Mouse (Mus musculus): ENCODE measurements around the gene B3gnt9. TPM values are rescaled to one million over a fixed set of nuclear protein-coding genes. Genes with fewer than 3 reads are reported as not detected.

Gene B3gnt9
- polyA plus RNA-seq, 1 experiment from 2014 or later: 3.6 TPM

DNA sequence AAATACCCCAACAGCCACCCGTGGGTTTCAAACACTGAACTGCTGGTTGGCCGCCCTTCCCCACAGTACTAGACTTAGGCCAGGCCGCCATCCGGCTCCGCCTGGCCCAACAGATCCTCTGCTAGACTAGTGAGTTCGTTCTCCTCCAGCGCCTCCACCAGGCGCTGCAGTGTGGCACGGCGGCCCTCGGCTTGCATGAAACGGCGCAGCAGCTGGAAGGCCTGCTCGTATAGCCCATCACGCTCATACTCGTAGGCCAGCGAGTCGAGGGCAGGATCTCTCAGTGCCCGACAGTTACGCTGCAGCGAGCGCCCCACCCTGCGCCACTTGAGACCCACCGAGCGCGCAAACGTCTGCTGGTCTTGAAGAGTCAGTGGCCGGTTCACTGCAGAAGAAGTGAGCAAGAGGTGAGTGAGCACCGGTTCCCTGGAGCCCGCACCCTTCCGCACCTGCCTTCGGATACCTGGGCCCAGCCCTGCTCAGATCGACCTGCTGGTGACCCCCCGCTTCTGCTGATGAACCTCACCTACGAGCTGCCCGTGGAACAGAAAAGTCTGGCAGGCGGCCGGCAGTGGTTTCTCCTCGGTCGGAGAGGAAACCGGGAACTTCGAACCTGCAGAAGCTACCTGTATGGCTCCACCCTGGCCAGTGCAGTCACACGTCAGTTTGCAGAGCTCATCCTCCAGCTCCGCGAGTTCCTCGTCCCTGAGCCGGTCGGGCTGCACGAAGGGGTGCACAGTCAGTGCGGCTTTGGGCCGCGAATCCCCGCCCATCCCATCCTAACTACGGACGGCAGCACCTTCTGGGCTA, 4.2 kb upstream of the B3gnt9 start:
- H3K9me3 ChIP-seq (ENCODE audit: control insufficient read depth, low read length): no peaks in the 10 kb centered on the region
- H3K4me1 ChIP-seq (ENCODE audit: control insufficient read depth, insufficient read depth, low read length): peaks cover 12% of the 10 kb centered on the region
- H3K27me3 ChIP-seq (ENCODE audit: control insufficient read depth, insufficient read depth, low read length): peaks cover 65% of the 10 kb centered on the region
- WGBS: 1% methylated on average over 55 of the region's 55 CpGs
- 0 out of 2 replicates have a peak overlapping the region, but pooled peaks have one; percentile 28 for H3K9ac ChIP-seq (ENCODE audit: low read length)
- H3K4me3 ChIP-seq (ENCODE audit: low read depth, low read length): peak overlapping the region; percentile 33
- H3K4me2 ChIP-seq (ENCODE audit: low read depth): peak overlapping the region; percentile 65
- ATAC-seq (ENCODE audit: insufficient read depth, low FRiP score, low TSS enrichment): peak; percentile 39
- H3K27ac ChIP-seq (ENCODE audit: low read depth, low read length): no peak overlapping the region
- peak; percentile 63 for DNase-seq (ENCODE audit: low spot score)
- no peaks in the 10 kb centered on the region for H3K36me3 ChIP-seq (ENCODE audit: control insufficient read depth, insufficient read depth, low read length)

DNA sequence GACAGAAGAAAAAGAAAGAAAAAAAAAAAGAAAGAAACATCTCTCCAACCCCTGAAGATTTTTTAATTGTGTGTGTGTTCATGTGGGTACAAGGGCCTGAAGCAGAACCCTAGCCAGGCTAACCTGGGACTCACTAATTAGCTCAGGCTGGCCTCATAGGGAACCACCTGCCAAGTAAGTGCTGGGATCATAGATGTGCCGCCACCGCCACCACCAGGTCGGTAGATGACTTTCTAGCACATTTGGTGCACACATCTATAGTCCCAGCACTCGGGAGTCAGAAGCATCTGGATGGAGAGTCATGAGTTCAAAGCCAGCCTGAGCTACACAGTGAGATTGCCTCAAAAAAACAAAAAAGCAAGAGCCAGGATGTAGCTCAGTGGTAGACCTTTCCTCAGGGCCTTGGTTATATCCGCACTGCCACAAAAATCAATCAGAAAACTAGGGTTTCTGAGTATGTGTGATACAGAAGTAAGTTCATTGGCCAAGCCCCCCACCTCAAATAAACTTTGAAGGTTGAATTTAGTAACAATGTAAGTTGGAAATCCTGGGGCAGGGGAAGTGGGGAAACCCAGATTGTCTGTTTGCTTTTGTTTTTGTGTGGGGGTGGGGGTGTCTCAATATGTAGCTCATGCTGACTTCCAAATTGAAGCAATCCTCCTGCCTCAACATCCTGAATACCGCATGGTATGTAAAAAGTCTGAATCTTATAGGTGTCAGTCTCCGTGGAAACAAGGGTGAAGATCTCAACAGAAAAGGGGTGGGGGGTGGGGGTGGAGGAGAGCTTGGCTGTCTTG, 2.6 kb upstream of the B3gnt9 start:
- Histone ChIP-seq H3K9me3 (ENCODE audit: control insufficient read depth, low read length) (no peaks in the 10 kb centered on the region), H3K36me3 (ENCODE audit: control insufficient read depth, insufficient read depth, low read length) (no peaks in the 10 kb centered on the region; the same call in 1 of the 2 replicates), H3K4me2 (ENCODE audit: low read depth) (no peak overlapping the region), H3K9ac (ENCODE audit: low read length) (no peak overlapping the region), H3K27me3 (ENCODE audit: control insufficient read depth, insufficient read depth, low read length) (peaks cover 53% of the 10 kb centered on the region), H3K27ac (ENCODE audit: low read depth, low read length) (no peak overlapping the region), H3K4me3 (ENCODE audit: low read depth, low read length) (no peak overlapping the region), H3K4me1 (ENCODE audit: control insufficient read depth, insufficient read depth, low read length) (peaks cover 12% of the 10 kb centered on the region)
- ATAC-seq (ENCODE audit: insufficient read depth, low FRiP score, low TSS enrichment) (no peak), DNase-seq (ENCODE audit: low spot score) (no peak)
- 63% methylated on average over 7 of the region's 7 CpGs for WGBS

DNA sequence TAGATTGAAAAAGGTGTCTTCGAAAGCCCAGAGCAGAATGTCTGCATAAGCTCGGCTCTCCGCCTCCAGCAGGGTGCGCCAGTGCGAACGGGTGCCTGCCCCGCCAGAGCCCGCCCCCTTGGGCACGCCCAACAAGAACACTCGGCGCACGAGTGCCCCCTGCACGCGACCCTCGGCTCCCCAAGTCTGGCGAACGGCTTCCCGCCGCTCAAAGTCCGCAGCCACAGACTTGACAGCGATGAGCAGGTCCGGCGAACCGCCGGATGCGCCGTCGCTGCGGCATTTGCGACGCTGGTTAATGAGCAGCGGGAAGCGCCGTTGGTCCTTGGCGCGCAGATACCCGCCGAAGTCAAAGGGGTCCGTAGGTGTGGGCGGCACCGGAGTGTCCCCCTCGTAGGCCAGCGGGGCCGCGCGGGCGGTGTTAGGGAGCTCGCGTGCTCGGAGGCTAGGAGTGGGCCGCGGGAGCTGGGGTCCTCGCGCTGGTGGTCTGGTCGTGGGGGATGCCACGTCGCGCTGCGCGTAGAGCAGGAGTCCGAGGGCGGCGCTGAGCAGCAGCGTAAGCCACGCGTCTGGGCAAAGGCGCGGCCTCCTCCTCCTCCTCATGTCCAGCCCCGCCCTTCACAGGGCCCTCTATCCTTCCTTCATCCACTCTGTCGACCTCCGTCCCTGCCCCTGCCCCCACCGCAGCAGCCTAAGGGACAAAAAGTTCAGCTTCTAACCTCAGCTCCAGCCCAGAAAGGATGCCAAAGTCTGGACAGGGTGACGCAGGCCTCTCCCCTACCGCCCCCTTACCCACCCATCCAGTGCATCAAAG, 594 bp downstream of the B3gnt9 start:
- WGBS: under 1% methylated on average over 73 of the region's 74 CpGs
- peaks cover 7% of the 10 kb centered on the region for H3K36me3 ChIP-seq (ENCODE audit: control insufficient read depth, insufficient read depth, low read length)
- no peaks in the 10 kb centered on the region for H3K9me3 ChIP-seq (ENCODE audit: control insufficient read depth, low read length)
- peaks cover 35% of the 10 kb centered on the region for H3K27me3 ChIP-seq (ENCODE audit: control insufficient read depth, insufficient read depth, low read length)
- H3K27ac ChIP-seq (ENCODE audit: low read depth, low read length): no peak overlapping the region
- peak; percentile 91 for DNase-seq (ENCODE audit: low spot score)
- peak overlapping the region; percentile 54 for H3K4me3 ChIP-seq (ENCODE audit: low read depth, low read length)
- peak overlapping the region; percentile 74 for H3K9ac ChIP-seq (ENCODE audit: low read length)
- peak; percentile 79 for ATAC-seq (ENCODE audit: insufficient read depth, low FRiP score, low TSS enrichment)
- peaks cover 10% of the 10 kb centered on the region for H3K4me1 ChIP-seq (ENCODE audit: control insufficient read depth, insufficient read depth, low read length)
- peak overlapping the region; percentile 99 for H3K4me2 ChIP-seq (ENCODE audit: low read depth)

DNA sequence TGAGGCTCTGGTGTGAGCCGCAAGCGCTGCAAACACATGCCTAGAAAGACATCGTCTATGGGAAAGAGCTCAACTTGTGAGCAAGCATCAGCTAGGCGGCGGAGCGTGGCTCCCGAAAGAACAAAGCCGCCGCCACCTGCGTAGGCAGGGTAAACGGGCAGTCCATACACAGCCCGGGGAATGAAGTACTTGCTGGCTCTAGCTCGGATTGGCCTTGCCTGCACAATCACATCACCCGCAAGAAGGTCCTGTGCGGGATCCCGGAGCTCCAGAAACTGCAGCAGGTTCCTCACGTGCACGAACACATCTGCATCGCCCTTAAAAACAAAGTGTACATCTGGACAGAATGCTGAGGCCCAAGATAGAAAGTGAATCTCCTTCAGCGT, 1.2 kb downstream of the B3gnt9 start:
- 28% methylated on average over 20 of the region's 20 CpGs for WGBS

DNA sequence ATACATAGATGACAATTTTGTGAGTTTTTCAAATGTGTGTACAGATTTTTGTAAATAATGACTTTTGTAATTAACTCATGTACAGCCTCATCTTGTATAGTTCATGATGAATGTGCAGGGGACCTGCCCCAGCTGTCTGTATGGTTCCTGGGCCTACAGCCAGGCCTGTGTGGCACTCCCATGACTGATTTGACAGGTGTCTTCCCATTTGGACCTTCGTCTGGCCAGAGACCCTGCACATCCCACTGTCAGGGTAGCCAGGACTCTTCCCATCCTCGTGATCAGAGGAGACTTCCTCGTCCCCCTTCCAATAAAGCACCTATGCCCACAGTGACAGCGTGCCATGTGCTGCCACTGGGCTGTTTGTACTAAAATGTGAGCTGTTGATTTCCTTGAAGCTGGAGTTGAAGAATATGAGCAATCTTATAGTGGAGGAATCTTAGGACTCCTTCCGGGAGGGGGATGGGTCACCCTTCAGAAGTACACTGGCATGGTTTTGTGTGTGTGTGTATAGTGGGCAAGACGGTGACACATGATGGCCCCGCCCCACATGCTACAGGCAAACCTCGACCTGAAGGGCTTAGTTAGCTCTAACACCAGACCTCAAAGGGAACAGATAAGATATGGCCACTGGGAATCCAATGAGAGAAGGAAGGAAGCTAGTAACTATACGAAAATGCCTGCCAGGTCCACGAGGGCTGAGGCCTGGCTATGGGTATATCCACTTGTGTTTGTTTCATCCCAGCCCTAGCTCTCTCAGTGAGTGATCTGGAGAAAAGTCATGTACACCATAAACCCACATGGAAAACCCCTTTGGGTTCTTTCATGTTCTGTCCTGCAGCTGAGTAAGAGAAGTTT, 2.0 kb downstream of the B3gnt9 start:
- Histone ChIP-seq H3K27ac (ENCODE audit: low read depth, low read length) (no peak overlapping the region), H3K9me3 (ENCODE audit: control insufficient read depth, low read length) (no peaks in the 10 kb centered on the region), H3K4me1 (ENCODE audit: control insufficient read depth, insufficient read depth, low read length) (peaks cover 4% of the 10 kb centered on the region; the same call in 1 of the 2 replicates), H3K36me3 (ENCODE audit: control insufficient read depth, insufficient read depth, low read length) (peaks cover 10% of the 10 kb centered on the region), H3K27me3 (ENCODE audit: control insufficient read depth, insufficient read depth, low read length) (peaks cover 20% of the 10 kb centered on the region), H3K4me2 (ENCODE audit: low read depth) (no peak overlapping the region), H3K9ac (ENCODE audit: low read length) (no peak overlapping the region), H3K4me3 (ENCODE audit: low read depth, low read length) (no peak overlapping the region)
- no peak for DNase-seq (ENCODE audit: low spot score)
- 89% methylated on average over 10 of the region's 10 CpGs for WGBS
- ATAC-seq (ENCODE audit: insufficient read depth, low FRiP score, low TSS enrichment): no peak

More for the DNA sequence above, 1.2 kb downstream of the B3gnt9 start:
- no peak overlapping the region; the same call in 1 of the 2 replicates for H3K9ac ChIP-seq (ENCODE audit: low read length)
- no peaks in the 10 kb centered on the region for H3K9me3 ChIP-seq (ENCODE audit: control insufficient read depth, low read length)
- peak overlapping the region; percentile 99 for H3K4me2 ChIP-seq (ENCODE audit: low read depth)
- ATAC-seq (ENCODE audit: insufficient read depth, low FRiP score, low TSS enrichment) (peak; percentile 22; the same call in 1 of the 2 replicates), DNase-seq (ENCODE audit: low spot score) (peak; percentile 30)
- H3K27ac ChIP-seq (ENCODE audit: low read depth, low read length): no peak overlapping the region
- H3K27me3 ChIP-seq (ENCODE audit: control insufficient read depth, insufficient read depth, low read length): peaks cover 29% of the 10 kb centered on the region
- H3K36me3 ChIP-seq (ENCODE audit: control insufficient read depth, insufficient read depth, low read length): peaks cover 7% of the 10 kb centered on the region
- no peak overlapping the region; the same call in 1 of the 2 replicates for H3K4me3 ChIP-seq (ENCODE audit: low read depth, low read length)
- H3K4me1 ChIP-seq (ENCODE audit: control insufficient read depth, insufficient read depth, low read length): peaks cover 4% of the 10 kb centered on the region

DNA sequence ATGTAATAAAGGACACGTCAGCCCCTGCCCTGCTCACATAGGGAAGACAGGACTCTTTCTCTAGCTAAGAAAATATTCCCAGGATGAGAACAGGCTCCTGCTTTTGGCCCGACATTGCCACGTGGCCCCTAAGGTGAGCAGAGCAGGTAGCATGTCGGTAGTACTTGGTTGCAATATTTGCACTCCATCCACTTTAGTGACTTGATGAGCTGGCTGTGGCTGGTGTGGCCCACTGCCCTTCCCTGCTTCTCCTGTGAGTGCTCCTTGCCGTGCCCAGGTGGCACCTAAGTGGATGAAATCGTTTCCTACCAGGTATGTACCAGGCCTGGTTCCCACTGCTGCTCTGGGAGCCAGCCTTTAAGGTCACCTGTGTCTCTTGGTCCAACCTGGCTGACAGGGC, 3.0 kb downstream of the B3gnt9 start:
- ATAC-seq (ENCODE audit: insufficient read depth, low FRiP score, low TSS enrichment) (no peak), DNase-seq (ENCODE audit: low spot score) (no peak)
- Histone ChIP-seq H3K27me3 (ENCODE audit: control insufficient read depth, insufficient read depth, low read length) (peaks cover 14% of the 10 kb centered on the region; the same call in 1 of the 2 replicates), H3K4me2 (ENCODE audit: low read depth) (no peak overlapping the region), H3K27ac (ENCODE audit: low read depth, low read length) (no peak overlapping the region), H3K9me3 (ENCODE audit: control insufficient read depth, low read length) (no peaks in the 10 kb centered on the region), H3K36me3 (ENCODE audit: control insufficient read depth, insufficient read depth, low read length) (peaks cover 10% of the 10 kb centered on the region), H3K4me3 (ENCODE audit: low read depth, low read length) (no peak overlapping the region), H3K4me1 (ENCODE audit: control insufficient read depth, insufficient read depth, low read length) (peaks cover 4% of the 10 kb centered on the region; the same call in 1 of the 2 replicates), H3K9ac (ENCODE audit: low read length) (no peak overlapping the region)
- 91% methylated on average over 6 of the region's 6 CpGs for WGBS

DNA sequence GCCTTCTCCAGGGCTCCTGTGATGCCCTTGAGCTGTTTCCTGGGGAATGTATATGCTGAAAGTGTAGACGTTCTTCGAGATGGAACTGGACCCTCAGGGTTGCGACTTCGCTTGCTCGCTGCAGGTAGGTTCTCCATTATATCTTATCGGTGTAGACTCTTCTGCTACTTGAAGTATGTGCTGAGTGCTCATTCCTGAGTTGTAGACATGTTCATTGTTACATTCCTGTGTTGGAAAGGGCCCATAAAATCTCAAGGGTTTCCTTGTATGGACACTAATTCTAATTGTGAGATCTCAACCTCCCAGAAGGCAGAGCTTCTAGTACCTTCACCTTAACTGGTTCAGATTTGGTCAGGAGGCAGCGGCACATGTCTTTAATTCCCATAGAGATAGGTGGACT, 13.9 kb downstream of the B3gnt9 start:
- ATAC-seq (ENCODE audit: insufficient read depth, low FRiP score, low TSS enrichment) (no peak), DNase-seq (ENCODE audit: low spot score) (no peak)
- WGBS: 96% methylated on average over 7 of the region's 7 CpGs
- Histone ChIP-seq H3K27me3 (ENCODE audit: control insufficient read depth, insufficient read depth, low read length) (no peaks in the 10 kb centered on the region), H3K4me3 (ENCODE audit: low read depth, low read length) (no peak overlapping the region), H3K9me3 (ENCODE audit: control insufficient read depth, low read length) (no peaks in the 10 kb centered on the region), H3K4me1 (ENCODE audit: control insufficient read depth, insufficient read depth, low read length) (no peaks in the 10 kb centered on the region), H3K36me3 (ENCODE audit: control insufficient read depth, insufficient read depth, low read length) (peaks cover 8% of the 10 kb centered on the region), H3K27ac (ENCODE audit: low read depth, low read length) (no peak overlapping the region), H3K4me2 (ENCODE audit: low read depth) (no peak overlapping the region), H3K9ac (ENCODE audit: low read length) (no peak overlapping the region)
